Mouse (Mus musculus) E14TG2a.4 (cell line): Measurements from ENCODE around the gene Gpx4.

Experiments used
- CTCF ChIP-seq: conservative IDR thresholded peaks from 2 replicates; pipeline ENCODE4 v1.5.1; 2014; ENCODE audit warnings: low read length
- NANOG ChIP-seq: IDR thresholded peaks from 2 replicates; pipeline ENCODE4 v1.6.1; 2014; ENCODE audit warnings: borderline replicate concordance, low read length, mixed read lengths
- POU5F1 ChIP-seq: IDR thresholded peaks from 2 replicates; pipeline ENCODE4 v1.6.1; 2014; ENCODE audit warnings: low read length, borderline replicate concordance

DNA sequence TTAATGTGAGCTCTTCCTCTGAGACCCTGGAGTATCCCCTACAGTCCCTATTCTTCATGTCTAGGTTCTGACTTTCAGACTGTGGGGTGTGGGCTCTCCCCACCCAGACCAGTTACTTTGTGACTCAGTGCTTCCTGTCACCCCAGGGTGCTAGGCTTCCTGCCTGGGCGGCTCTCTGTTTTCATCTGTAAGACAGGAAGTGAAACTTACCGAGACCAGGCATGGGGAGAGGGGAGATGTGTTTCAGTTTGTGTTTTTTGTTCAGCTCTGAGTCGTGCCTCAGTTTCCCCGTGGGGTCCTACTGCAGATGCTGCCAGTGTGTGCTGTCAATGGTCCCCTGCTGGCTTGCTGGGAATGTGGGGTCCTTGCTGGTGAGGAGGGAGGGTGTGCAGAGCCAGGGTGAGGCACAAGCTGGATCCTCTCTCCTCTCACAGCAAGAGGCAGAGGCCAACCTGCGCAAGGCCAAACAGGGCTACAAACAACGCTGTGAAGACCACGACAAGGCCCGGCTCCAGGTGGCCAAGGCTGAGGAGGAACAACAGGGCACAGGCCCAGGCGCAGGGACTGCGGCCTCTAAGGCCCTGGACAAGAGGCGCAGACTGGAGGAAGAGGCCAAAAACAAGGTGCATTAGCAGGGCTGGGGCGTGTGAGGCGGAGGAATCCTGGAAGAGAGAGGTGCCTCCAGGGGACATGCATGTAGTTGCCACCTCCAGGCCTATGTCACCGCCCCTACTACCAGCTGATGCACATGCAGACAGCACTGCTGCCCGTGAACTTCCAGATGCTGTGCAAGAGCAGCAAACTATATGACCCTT is 22.5 kb upstream of the Gpx4 start:
- no peak for TF ChIP-seq CTCF
- TF ChIP-seq POU5F1, result no peak
- no peak for TF ChIP-seq NANOG
